Mouse (Mus musculus) B cell, adult 2 months (primary cell): Measurements from ENCODE around the gene Wnt3.
"Not testable (repeated sequence)": the region's sequence is repeated elsewhere in the genome, so short reads cannot be mapped to it uniquely, and the experiment has no call there.

ENCODE experiments used
- DNase-seq, 2 experiments: peaks; one replicate each; pipeline ENCODE4 v3.0.0; 2022

Wnt3 gene

DNA sequence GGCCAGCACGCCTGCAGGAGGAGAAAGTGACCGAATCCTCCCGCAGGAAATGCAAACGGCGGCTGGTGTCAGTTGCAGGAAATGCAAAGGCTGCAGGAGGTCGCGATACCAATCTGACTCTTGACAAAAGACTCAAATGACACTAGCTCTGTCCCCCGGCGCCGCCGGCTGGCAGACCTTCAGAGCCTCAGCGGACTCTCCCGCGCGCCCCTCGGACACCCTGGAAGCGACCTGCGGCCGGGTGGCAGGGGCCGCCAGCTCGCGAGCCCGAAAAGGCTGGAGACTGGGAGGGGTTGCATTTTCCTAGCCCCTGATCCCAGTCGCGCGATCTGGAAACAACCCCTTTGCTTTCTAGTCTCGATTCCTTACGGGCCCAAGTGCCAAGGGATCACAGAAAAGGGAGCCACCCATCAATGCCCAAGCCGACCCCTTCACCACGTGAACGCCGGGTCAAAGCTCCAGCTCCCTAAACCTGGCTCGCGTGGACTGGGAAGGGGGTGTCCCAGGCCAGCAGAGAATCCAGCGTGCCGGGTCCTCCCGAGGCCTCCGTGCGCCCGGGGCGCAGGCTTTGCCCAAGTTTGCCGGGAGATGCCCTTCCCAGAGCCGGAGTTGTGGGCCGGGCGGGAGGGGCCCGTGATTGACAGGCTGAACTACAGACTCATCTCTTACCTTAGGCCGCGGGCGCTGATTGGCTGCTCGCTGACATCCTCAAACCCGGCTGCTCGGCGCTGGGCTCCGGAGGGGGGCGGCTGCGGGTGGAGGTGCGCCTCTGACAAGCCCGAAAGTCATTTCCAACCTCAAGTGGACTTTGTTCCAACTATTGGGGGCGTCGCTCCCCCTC, at the start of gene Wnt3:
Gene Wnt3, plus strand, starts transcription at position 764 of the 841 bp plus-strand sequence.
- DNase-seq: peak in 1 of 2 experiments; percentile 12

DNA sequence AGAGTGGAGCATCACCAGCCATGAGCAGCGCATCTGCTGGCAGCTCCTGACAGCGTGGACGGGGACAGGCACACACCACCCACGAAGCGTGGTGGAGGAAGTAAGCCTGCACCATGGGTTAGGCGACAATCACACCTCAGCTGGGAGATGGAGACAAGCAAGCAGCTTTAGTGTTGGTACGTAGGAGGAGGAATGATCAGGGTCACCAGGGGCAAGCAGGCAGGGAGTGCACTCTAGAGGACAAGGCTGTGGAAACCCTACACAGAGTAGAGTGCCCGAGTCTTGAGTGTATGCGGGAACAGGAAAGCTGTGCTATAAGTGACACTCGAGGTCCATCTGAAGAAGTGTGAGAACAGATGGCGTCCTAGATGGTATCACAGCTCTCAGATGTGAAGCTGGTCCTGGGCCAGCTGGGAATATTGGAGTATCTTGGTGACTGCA, 49.6 kb upstream of the Wnt3 start:
- no peak for DNase-seq

DNA sequence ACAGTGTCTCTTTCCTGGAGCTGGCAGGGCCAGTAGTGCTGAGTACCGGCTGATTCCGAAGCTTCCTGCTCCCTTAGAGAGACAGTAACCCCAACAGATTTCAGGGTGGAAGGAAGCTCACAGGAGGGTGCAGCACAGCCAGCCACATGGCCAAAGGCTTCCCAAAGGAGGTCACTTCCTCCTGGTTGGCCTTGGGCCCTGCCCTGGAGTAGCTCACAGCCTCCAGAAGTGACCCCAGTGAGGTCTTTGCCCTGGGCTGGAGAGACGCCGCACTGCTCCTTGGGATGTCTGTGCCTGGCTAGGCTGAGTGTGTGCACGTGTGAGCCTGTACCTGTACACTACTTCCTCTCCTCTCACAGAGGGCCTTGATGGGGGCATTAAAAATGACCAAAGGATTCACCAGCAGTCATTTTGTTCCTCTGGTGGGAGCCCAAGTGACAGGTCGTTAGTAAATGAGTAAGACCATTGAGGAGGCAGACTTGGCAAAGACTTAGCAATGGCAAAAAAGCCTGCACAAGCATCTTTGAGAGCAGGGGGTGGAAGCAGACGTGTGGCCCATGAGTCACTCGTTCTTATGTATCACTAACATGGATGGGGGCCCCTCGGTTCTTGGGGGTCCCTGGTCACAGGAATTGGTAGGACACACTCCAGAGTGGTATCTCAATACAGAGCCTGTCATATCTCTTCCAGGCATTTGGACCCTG, 44.5 kb upstream of the Wnt3 start:
- DNase-seq: no peak

DNA sequence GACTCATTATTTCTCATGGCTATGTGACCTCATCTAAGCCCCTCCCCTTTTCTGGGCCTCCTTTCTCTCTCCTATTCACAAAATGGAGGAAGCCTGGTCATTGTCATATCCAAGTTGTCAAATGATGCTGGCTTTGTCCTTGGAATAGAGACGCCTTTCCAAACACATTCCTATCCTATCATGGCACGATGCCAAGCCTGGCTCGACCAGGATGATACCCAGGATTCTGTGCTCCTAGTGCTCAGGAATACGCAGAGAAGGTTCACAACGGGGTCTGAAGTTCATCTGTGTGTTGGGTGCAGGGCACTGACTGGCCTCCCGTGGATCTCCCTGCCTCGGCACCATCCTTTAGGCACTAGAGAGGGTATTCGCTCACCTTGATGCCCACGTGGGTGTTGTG, 42.4 kb upstream of the Wnt3 start:
- DNase-seq: no peak

DNA sequence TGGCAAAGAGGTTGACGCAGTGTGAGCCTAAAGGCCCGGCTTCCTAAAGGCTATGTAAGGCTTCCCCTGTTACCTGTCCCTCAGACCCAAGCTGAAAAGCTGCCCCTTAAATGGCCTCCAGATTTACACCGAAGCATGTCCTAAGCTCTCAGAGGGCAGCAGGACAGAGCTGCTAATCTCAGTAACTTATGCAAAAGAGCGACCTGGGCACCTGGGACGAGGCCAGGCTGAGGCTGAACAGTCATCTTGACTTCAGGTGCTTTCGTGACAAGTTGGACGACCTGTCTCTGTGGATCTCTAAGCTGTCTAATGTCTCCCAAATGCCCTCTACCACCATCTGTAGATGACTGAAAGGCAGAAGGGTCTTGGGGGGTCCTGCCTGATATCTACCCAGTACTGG, 41.6 kb upstream of the Wnt3 start:
- DNase-seq: no peak

DNA sequence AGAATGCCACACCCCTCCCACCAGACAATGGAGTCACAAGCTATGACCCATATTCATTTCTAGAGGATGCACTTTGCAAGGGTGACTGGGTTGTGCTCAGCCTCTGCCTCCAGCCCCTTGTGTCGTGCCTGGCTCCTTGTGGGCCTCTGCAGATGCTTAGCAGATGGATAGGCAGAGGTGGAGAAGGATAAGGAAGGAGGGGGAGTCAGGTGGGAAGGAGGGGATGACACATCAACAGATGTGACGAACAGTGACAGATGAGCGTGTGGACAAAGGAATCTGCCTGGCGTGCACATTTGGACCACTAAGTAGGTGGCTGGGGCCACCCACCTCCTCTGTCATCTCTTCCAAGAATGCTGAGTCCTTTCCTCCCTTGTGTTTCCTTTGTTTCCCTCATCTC, 40.9 kb upstream of the Wnt3 start:
- no peak for DNase-seq

DNA sequence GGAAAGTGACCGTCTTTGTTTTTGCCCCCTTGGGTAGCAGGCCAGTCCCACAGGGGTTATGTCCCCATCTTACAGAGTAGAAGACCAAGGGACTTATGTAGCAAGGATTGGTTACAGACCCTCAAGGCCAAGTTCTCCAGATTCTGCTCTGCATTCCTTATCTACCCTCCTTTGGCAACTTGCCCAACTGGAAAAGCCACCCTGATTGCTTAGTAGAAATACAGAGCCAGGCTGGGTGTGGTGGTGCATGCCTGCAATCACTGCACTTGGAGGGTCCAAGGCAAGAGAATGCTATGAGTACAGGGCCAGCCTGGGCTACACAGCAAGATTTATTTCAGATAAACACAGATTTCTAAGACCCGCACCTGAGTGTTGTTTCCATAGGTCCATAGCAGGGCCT, 40.0 kb upstream of the Wnt3 start:
- DNase-seq: no peak

DNA sequence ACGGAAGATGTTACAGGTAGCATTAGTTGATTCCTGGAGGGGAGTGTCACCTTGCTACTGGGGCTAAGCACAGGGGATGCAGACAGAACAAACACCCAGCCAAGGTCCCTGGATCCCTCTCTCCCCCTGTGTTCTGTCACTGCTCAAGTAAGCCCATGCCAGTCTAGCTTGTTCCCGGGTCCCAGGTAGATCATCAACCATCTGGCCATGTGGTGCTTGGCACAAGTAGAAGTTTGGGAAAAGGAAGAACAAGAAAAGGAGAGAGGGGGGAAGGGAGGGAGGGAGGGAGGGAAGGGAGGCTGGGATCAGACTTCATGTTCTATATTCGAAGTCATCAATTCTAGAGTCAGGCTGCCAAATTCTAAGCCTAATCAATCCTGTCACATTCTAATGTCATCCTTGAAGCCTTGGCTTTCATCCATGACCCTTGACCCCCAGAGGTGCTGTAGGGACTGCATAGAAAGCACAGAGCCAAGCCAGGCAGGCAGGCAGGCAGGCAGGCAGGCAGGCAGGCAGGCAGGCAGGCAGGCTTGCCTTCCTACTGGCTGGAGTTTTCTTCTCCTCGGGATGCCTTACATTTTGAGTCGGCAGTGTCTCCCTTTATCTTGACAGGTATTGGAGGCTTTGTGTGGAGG, 39.4 kb upstream of the Wnt3 start:
- no peak for DNase-seq

DNA sequence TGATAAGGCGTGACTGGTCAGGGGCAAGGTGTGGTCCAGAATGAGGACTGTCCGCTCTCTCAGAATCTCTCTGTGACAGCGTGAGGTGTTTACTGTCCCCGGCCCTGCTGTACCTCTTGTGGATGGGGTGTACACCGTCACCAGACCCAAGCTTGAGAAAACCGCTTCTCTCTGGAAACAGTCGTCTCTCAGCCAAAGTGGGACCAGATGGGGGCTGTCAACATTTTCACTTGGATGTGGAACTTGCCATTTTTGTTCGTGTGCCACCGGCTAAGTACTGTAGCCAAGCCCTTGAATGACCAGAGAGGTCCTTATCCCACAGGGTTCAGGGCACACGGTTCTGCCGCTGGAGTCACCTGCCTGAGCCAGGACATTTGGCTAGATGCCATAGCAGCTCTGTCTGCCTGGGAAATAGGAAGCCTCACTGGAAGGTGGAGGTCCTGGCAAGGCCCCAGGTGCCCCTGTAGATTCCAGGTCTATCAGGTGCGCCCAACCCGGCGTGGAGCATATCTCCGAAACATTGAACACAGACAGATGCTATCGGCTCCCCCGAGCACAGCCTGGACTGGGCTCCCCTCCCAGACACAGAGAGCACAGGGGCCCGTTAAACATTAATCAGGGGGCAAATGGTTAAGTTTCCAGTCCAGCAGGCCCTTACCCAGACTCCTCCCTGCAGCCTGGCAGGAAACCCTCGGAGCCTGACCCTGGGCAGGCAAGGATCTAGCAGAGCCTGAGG, 38.7 kb upstream of the Wnt3 start:
- DNase-seq: no peak

DNA sequence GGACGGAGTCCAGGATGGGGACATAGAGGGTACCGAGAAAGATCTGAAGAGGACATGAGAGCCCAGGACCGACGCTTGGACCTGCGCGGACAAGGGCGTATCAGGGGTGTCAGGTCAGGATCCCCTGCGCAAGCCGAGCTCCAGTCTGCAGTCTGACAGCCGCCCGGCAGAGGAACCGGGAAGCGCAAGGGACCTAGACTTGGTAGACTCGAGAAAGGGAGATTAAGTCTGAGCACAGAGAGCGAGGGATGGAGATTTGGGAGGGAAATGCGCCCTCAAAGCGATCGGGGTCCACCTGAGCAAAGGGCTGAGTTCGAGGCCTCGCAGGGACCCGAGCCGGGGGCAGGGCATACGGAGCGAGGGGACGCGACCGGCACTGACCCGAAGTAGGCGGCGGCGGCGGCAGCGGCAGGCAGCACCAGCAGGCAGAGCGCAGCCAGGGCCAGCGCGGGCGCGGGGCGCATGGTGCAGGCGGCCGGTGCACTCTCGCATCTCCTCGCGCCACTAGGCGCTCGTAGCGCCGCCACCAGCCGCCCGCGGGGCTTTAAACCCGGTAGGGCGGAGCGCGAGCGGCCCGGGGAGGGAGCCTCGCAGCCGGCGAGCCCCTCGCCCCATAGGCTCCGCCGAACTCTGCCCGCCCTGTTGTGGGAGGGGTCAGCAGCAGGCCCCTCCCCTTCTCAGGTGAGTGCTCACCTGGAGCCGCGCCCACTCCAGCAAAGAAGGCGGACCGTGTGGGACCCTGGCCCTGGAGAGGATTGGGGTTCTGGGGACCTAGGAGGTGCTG, 24.5 kb upstream of the Wnt3 start, which contains the start of gene Wnt9b:
Gene Wnt9b, minus strand, starts transcription at position 516 of the 784 bp plus-strand sequence.
- DNase-seq: no peak

DNA sequence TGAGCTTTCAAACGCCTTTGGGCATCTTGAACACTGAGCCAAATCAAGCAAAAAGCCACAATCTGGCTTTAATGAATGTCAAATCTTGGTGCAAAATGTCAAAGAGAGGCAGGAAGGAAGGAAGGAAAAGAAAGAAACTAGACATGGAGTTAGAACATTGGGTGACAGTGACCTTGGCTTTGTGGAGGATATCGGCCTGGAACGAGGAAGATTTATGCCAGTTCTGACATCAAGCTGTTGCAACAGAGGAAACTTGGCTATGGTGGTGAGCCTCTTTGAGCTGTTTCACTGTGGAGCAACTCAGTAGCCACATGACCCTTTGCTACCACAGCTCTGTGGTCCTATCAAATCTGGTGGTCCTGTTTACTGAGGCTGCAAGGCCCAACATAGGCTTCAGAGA, 23.3 kb upstream of the Wnt3 start:
- no peak for DNase-seq

DNA sequence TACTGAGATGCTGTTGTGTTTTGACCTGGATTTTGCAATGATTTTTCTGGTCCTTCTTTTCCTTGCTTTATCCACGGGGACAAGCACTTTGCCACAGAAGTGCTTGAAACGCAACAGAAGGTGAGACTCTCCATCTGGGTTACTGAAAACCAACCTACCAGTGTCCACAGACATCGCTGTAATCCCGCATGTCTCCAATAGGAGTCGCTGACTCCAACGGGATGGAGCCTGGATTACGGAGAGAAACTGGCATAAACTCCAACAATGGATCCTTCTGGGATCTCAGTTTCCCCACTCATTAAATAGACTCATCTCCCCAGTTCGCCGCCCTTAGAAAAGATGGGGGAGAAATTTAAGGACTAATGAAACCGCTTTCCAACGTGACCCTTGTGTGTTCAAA, 15.9 kb upstream of the Wnt3 start:
- DNase-seq: no peak

DNA sequence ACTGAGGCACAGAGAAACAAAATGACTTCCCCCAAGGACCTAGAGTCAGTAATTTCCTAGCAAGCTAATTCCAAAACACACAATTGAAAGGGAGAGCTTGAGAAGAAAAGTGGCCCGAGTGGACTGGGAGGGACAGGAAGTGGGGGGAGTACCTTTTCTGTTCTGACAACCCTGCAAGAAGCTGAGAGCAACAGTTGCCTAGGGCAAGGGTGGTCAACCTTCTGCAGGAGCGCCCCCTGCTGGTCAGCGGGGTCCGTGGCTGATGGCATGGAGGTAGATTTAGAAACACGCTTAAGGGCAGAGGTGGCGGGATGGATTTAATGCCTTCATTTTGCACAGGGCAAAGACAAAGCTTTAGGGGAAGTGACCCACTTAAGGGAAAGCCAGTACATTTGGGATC, 15.2 kb upstream of the Wnt3 start:
- DNase-seq: peak; percentile 73 to 77

DNA sequence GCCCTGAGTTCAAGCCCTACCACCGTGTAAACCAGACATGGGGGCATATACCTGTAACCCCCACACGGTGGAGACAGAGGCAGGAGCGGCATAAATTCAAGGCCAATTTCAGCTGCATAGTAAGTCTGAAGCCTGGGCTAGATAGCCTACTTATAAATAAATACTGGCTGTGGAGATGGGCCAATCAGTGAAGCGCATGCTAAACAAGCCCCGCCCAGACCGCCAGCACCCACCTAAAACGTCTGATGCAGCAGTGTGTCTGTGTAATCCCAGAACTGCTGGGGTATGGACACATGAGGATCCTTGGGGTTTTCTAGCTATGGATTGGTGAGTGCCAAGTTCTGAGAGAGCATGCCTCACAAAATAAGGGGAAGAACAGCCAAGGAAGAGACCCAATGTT, 13.8 kb upstream of the Wnt3 start:
- DNase-seq: no peak

DNA sequence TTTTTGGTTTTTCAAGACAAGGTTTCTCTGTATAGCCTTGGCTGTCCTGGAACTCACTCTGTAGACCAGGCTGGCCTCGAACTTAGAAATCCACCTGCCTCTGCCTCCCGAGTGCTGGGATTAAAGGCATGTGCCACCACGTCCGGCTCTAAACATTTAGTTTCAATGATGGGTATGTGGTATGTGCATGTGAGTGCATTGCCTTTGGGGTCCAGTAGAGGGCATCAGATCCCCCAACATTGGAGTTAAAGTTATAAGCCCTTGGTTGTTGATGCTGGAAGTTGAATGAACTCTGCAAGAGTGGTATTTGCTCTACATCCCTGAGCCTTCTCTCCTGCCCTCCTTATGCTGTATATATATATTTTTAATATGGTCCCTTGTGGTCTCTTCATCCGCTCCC, 13.1 kb upstream of the Wnt3 start:
- DNase-seq: not testable (repeated sequence)

DNA sequence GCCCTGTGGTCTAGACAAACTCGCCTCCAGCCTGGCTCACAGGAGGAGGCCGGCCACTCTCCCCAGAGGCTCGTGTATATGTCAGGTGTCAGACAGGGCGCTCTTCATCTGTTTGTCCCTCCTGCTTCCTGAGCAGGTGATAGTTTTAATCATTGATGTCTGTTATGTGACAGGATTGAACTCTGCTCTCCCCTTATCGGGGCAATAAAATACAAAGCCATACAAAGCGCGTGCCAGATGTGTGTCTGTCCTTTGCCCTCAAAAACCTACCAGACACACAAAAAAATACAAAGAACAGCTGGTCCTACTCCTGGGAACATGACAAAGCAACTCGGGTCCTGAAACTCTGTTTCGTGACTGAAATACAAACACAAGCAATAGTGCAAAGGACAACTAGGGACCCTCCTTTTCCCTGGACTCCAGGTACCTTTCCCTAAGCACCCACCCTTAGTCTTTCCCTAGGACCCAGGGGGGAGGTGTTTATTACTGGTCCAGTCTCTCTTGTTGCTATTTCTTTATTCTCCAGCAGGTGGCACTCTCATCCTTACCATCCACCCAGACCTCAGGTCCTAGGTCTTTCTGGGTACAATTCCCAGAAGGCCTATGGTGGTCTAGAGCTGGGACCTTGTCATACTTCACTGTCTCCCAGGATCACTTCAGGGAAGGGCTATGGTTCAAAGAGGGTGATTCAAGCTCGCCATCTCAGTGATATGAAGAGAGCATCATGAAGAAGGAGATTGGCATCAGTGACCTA, 10.4 kb upstream of the Wnt3 start:
- DNase-seq: peak; percentile 48 to 55

DNA sequence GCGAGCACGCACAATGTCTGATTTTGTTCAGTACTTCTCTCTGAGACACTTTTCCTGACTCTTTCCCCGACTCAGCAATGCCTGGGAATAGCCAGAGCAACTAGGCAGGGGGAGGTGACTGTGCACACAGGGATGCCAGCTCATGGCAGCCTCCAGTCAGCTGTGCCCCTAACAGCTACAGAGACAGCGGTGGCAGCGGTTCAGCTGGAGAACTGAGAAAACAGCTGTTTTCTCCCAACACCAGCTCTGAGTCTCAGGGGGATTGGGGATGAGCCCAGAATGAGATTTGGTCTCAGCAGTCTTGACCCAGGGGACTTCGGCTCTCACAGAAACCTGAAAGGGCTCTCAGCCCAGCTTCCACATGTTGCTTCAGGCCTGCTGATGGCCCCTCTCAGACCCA, 9.3 kb upstream of the Wnt3 start:
- no peak for DNase-seq

DNA sequence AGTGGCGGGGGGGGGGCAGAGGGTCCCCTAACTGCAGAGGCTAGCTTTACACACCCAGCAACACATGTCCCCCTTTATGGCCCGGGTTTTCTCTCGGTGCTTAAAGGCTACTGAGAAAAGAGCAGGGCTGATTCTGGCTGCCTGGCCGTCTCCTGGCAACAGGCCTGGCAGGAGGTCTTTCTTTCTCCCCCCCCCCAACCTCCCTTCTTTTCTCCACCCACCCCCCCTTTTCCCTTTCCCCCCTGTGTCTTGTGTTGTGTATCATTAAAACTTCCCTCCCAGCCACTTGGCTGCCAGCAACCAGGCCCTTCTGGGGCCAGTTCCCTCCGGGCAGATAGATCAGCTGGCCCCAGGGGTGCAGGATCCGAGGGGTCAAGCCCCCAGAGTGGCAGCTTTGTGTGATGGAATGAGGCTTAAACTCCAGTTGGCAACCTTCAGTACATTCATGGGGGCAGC, 8.4 kb upstream of the Wnt3 start:
- no peak for DNase-seq

DNA sequence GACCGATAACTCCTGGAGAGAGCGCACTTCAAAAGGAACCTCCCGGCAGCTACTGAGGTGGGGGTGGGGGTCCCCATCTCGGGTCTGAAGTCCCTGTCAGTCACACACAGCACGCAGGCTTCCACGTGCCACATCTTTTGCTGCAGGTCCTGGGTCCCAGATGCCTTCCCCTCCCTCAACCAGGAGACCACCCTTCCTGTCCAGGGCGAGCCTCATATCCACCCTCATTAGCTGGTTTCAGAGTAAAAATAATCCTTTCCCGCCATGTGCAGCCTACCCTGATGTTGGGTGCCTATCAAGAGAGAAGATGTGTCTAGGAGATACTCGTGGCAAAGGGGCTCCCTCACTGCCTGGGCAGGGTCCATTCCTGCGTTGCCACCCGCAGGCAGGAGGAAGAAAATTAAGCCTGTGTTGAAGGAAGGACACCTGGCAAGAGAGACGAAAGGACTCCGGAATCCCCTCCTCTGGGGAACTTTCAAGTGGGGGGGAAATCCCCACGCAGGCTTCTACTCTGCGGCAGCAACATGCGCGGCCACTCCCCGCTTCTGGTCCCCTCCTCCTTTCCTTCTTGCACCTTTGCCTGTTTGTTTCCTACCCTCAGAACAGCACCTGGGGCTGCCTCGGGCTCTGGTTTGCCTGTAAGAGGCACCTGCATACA, 2.7 kb upstream of the Wnt3 start:
- no peak for DNase-seq

DNA sequence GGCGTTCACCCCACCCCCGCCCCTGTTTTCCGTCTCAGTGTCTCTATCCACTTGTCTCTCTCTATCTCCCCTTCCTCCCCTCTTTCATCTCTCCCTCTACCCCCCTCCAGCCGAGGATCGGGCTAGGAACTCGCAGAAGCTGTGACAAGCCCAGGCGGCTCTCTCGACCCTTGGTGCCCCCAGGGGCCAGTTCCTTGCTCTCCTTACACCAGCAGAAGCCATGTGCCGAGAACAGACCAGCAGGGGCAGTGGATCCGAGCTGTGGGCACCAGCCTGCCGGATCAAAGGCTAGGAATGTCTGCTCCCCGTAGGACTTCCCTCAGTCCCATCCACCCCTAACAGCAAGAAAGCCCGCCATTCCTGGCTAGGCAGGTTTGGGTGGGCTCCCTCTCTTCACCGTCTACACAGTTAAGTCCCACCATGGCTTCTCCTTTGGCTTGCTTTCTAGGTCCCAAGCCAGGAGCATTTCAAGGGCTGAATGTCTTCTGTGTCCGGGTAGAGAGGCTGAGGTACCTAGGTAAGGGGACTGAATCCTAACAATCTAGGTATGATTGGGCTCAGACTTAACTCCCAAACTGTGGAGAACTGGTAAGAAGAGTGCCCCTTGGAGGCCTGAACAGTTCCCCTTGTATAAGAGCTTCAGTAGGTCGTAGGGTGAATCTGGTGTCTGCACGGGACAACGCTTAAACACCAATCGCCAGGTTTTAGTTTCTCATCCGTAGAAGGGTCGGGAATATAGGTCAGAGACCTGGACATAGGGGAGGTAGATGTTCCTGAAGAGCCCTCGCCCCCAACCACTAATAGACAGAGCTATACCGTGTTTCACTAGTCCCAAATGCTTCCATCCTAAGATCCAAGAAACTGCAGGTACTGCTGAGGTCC, 1.2 kb upstream of the Wnt3 start:
- no peak for DNase-seq
